Mouse (Mus musculus) spleen, adult 2 months (tissue): ENCODE measurements around the gene Fabp3.

Experiments used
- CTCF ChIP-seq: fragments of 200-500 bp; IDR thresholded peaks from 2 replicates; pipeline ENCODE4 v1.5.1; 2011; ENCODE audit warnings: mild to moderate bottlenecking, inconsistent platforms; ENCODE audit not compliant: insufficient read depth, insufficient read length, insufficient replicate concordance; ENCODE audit errors: extremely low read depth
- POLR2A ChIP-seq: fragments of 200-500 bp; IDR thresholded peaks from 2 replicates; pipeline ENCODE4 v1.6.1; 2011; ENCODE audit warnings: low read depth, low read length, inconsistent platforms

DNA sequence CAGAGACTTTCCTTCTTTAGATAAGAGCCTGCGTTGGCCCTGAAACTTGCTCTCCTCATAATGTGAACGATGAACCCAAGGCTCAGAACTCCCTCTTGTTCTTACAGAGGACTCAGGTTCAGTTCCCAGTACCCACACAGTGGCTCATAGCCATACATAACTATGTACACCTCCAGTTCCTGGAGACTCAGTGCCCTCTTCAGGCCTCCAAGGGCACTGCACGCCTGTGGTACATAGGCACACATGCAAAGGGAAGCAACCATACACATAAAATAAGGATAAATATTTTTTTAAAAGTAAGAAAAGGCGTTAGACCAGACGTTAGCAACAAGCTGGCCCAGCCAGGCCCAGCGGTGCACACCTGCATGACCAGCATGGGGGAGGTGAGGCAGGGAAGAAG lies 41.3 kb downstream of the Fabp3 start:
- TF ChIP-seq POLR2A (no peak), CTCF (no peak)
